In genomic region chr4:125242512-125242911, GRCm38 (mm10) we compare ENCODE assay signal across 20 mouse cellular contexts.
DNase-seq lines count a peak whose midpoint lies in the region; ATAC-seq lines count a peak whose summit lies in the region.
"Had no signal": no experiment of that assay in that cellular context is flagged by ENCODE, and none has a peak within 500 bp of the region (broad histone marks: within the 10 kb centered on the region; RNA-seq: fewer than 3 reads in every experiment).

No protein-coding gene starts in this region.

- peaks cover 25% of the 10 kb centered on the region for H3K27me3 ChIP-seq in midbrain, embryonic 13.5 days
- H3K27me3 ChIP-seq in midbrain, embryonic 14.5 days (ENCODE audit: control insufficient read depth, insufficient read depth, low read length), result no peaks in the 10 kb centered on the region
- H3K27me3 ChIP-seq: forebrain, embryonic 15.5 days had no signal

- no peaks in the 10 kb centered on the region for H3K36me3 ChIP-seq in midbrain, embryonic 13.5 days
- no peaks in the 10 kb centered on the region for H3K36me3 ChIP-seq in midbrain, embryonic 14.5 days (ENCODE audit: control insufficient read depth, insufficient read depth, low read length)
- H3K36me3 ChIP-seq: embryonic facial prominence, embryonic 10.5 days; embryonic facial prominence, embryonic 12.5 days; forebrain, embryonic 15.5 days had no signal

- no peaks in the 10 kb centered on the region for H3K9me3 ChIP-seq in midbrain, embryonic 13.5 days
- no peaks in the 10 kb centered on the region for H3K9me3 ChIP-seq in midbrain, embryonic 14.5 days (ENCODE audit: control insufficient read depth, low read length)
- H3K9me3 ChIP-seq: embryonic facial prominence, embryonic 10.5 days; embryonic facial prominence, embryonic 12.5 days; forebrain, embryonic 13.5 days; forebrain, embryonic 15.5 days had no signal

- H3K4me3 ChIP-seq in midbrain, embryonic 13.5 days (replicated peaks), result no peak overlapping the region
- no peak overlapping the region for H3K4me3 ChIP-seq in midbrain, embryonic 14.5 days (replicated peaks; ENCODE audit: low read depth, low read length)
- H3K4me3 ChIP-seq: embryonic facial prominence, embryonic 10.5 days; embryonic facial prominence, embryonic 12.5 days; forebrain, embryonic 13.5 days; forebrain, embryonic 15.5 days had no signal

- H3K27ac ChIP-seq in midbrain, embryonic 13.5 days, result no peak overlapping the region
- no peak overlapping the region for H3K27ac ChIP-seq in midbrain, embryonic 14.5 days (replicated peaks; ENCODE audit: low read depth, low read length)
- H3K27ac ChIP-seq: embryonic facial prominence, embryonic 10.5 days; embryonic facial prominence, embryonic 12.5 days; forebrain, embryonic 13.5 days; forebrain, embryonic 15.5 days had no signal

- no peak for DNase-seq in midbrain, embryonic 14.5 days
- DNase-seq in lung, adult 18-20 months, result no peak
- DNase-seq: adrenal gland, adult 2 months; adrenal gland, postnatal 10 days; adrenal gland, postnatal 25 days; cerebellum, adult 11 months; cerebellum, adult 18-20 months; cerebellum, adult 8-10 months; cerebellum, adult 9-11 months; cerebellum, postnatal 14 days; cerebellum, postnatal 36 days had no signal

- H3K4me1 ChIP-seq in midbrain, embryonic 13.5 days (replicated peaks), result peaks cover 12% of the 10 kb centered on the region
- H3K4me1 ChIP-seq in midbrain, embryonic 14.5 days (ENCODE audit: control insufficient read depth, insufficient read depth, low read length), result peaks cover 7% of the 10 kb centered on the region; the same call in 1 of the 2 replicates
- H3K4me1 ChIP-seq: embryonic facial prominence, embryonic 12.5 days had no signal

- WGBS in midbrain, embryonic 13.5 days, result 92% methylated on average over 1 of the region's 1 CpGs
- 88% methylated on average over 1 of the region's 1 CpGs for WGBS in midbrain, embryonic 14.5 days

- no peak for ATAC-seq in midbrain, embryonic 13.5 days
- no peak for ATAC-seq in midbrain, embryonic 14.5 days (ENCODE audit: low FRiP score, low TSS enrichment)
- peak; percentile 66; the same call in 1 of the 2 replicates for ATAC-seq in common myeloid progenitor, adult 5-6 weeks (replicated peaks; ENCODE audit: low read depth, poor library complexity, severe bottlenecking)
- peak; percentile 94 for ATAC-seq in granulocyte monocyte progenitor cell, adult 5-6 weeks (replicated peaks; ENCODE audit: poor library complexity, severe bottlenecking)
- ATAC-seq in megakaryocyte progenitor cell, adult 5-6 weeks (replicated peaks; ENCODE audit: poor library complexity), result peak; percentile 90
- no peak for ATAC-seq in frontal cortex, adult (ENCODE audit: low TSS enrichment)
- ATAC-seq: forebrain, embryonic 13.5 days; forebrain, embryonic 15.5 days had no signal

- H3K9ac ChIP-seq in midbrain, embryonic 13.5 days (replicated peaks), result 0 out of 2 replicates have a peak overlapping the region, but pooled peaks have one; percentile 41
- H3K9ac ChIP-seq in midbrain, embryonic 14.5 days (replicated peaks; ENCODE audit: low read length), result no peak overlapping the region
- H3K9ac ChIP-seq: embryonic facial prominence, embryonic 12.5 days; forebrain, embryonic 13.5 days; forebrain, embryonic 15.5 days had no signal

- H3K4me2 ChIP-seq in midbrain, embryonic 13.5 days (replicated peaks), result no peak overlapping the region
- H3K4me2 ChIP-seq in midbrain, embryonic 14.5 days (ENCODE audit: low read length), result no peak overlapping the region
- H3K4me2 ChIP-seq: embryonic facial prominence, embryonic 12.5 days; forebrain, embryonic 13.5 days; forebrain, embryonic 15.5 days had no signal

Comparison
In these comparisons a context has a peak if more than half of its experiments do, and no peak if none do; other contexts are left out.
1. ATAC-seq: peak in common myeloid progenitor, adult 5-6 weeks (single experiment), granulocyte monocyte progenitor cell, adult 5-6 weeks (single experiment) and megakaryocyte progenitor cell, adult 5-6 weeks (single experiment); none in midbrain, embryonic 13.5 days (single experiment), midbrain, embryonic 14.5 days (single experiment) and frontal cortex, adult (single experiment).